Mouse (Mus musculus): ENCODE data around the gene Npff.

The Npff gene

DNA sequence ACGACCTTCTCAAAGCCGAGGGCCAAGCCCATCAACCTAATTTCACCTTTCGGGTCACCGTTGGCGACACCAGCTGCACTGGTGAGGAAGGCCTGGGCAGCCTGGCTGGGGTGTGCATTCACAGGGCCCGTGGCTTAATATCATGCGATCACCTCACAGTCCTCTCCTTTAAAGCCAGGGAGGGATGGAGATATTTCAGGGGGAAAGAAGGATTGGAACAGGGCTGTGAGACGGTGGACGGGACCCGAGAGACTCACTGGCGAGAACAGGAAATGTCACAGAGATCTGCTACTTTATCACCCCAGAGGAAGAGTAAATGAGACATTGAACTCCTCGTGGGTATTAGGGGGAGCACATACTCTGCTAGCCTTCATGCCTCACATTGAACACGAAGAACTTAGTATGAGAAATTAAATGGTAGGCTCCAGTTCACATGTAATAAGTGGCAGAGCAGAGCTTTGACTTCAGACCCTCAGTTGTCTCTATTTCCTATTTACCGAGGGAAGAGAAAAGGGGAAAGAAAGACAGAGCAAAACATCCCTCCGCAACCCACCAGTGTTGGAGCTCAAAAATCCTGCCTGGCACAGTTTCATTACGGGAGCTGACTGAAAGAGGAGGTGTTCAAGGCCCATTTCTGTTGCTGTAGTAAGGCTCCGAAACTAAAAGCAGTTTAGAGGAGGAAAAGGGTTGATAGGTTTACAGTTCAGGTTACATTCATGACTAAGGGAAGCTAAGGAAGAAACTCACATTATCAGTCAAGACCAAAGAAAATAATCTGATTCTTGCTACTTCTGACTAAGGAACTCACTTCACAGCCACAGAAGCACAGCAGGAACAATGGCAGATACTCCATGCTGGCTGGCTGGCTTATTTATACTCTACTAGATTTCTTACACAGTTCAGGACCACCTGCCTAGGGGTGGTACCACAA is 5.3 kb downstream of the Npff start:
- DNase-seq (ENCODE audit: extremely low spot score) = no peak

DNA sequence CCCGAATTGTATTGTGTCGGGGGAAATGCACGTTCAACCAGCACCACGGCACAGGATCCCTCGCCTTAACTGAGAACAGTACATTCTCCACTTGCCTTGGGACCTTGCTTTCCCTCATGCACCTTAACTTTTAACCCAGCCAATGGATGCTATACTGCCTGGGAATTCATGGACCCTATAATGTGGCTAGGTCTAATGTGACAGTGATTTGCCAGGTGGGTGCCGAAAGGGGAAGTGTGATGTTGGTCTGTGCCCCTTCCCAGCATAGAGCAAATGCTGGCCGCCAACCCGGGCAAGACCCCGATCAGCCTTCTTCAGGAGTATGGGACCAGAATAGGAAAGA is 5.9 kb downstream of the Npff start:
- DNase-seq (ENCODE audit: extremely low spot score) = no peak

DNA sequence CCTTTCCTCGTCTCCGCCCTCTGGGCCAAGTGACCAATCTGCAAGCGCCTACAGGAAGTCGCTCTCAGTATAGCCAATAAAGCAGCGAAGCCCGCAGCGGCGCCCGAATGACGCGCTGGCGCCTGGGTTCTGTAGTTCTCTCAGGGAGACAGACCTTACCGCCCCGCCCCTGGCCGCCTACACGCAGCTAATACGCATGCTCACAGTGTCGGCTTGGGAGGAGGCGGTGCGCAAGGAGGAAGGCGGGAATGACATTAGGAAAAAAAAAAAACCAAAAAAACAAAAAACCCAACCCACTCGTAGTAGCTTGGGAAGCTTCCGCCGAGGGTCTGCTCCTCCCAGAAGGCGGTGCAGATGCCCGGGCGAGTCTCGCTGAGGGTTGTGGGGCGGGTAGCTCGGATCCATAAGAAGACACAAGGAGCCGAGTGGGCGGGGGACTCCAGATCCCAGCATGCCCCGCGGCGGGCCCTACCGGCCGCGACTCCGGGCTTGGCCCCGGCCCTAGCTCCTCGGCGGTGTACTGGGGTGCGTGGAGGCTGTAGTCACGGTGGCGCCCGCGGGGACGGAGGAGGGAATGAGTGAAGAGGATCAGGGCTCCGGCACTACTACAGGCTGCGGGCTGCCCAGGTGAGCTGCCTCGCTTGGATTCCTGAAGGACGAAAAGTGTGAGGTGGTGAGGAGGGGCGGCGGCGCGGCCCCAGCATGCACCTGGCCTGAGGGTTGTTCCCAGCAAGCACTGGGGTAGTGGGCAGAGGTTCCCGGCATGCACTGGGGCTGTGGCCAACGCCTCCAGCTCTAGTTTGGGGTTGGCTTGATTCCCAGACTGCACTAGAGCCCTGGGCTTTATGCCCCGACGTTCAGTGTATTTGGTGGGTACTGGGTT is 6.5 kb downstream of the Npff start, which contains the start of gene Tarbp2:
Gene Tarbp2 (plus strand): TSS at position 217 of the 883 bp plus-strand sequence.
- peak; percentile 98 for DNase-seq (ENCODE audit: extremely low spot score)

DNA sequence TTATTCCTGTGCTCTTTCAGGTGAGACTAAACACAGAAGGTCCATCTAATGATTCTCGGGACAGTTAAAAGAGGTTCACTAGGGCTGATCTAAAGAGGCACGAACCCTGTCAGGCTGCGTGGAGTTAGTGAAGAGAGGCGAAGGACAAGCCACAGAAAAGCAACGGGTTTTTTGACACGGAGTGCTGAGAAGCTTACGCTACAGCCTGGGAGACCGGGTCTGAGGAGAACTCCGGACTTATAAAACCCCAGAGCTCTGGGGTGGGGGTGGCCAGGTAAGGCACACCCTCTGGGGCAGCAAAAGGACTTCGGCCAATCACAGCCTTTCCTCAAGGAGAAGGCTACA is 7.1 kb downstream of the Npff start:
- no peak for DNase-seq (ENCODE audit: extremely low spot score)

DNA sequence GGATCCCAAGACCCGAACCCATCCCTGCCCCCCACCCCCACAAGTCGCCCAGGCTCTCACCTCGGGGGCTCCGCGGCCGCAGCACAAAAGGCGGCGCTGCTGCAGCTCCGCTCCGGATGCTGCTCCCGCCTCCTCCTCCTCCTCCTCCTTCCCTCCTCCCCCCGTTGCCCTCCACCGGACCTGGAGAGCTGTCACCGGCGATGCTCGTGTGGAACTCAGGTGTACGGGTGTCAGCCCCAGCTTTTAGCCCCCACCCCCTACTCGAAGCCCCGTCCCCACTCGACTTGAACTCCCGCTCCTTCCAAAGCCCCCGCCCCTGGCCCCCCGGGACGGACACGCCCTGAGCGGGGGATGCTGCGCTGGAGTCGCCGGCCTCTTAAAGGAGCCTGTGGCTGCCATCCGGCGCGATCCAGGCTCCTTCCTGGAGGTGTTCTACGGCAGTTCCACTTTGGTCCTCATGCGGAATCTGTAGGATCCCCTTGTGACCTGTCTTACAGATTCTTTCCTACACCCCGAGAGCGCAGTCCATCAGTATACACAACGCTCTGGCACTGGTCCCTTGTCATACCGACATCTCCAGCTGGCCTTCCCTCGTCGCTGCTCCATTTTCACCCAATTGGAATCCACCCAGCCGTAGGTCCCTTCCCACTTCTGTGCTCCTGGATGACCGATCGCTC is 7.9 kb downstream of the Npff start, which contains the start of gene Map3k12:
Gene Map3k12 (minus strand): TSS at position 337 of the 677 bp plus-strand sequence.
- peak; percentile 85 for DNase-seq (ENCODE audit: extremely low spot score)

DNA sequence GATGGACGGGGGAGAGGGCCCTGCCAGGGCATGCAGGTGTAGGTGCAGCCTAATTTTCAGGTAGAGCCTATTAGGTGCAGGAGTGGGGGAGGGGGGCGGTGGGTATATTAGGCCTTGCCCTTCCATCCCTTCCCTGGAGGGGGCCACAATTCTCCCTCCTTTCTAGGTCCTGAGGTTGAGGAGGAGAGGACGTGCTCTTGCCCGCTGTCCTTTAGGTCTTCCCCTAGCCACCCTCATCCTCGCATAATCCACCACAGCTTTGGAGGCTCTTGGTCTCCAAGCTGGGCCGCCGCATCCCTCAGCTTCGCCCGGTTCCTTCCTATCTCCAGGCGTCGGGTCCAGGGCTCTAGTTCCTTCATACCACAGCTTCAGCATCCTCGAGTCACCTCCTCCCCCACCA is 8.4 kb downstream of the Npff start:
- no peak for DNase-seq (ENCODE audit: extremely low spot score)

DNA sequence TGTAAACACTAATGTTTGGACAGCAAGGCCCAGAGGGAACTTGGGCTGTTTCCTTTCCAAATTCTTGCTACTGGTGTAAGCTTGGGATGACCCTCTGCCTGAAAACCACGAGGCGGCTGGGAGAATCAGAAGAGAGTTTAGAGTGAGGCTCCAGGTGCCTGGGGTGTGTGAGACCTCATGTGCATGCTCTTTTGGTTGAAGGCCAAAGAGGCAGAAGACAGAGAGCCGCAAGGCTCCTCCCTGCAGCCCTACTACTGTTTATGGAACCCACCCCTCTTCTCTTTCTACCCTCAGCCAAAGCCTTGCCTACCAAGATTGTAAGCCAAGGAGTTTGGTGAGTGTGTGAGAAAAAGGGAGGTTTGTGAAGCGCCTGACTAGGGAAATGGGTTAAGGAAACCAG is 9.0 kb downstream of the Npff start:
- no peak for DNase-seq (ENCODE audit: extremely low spot score)

DNA sequence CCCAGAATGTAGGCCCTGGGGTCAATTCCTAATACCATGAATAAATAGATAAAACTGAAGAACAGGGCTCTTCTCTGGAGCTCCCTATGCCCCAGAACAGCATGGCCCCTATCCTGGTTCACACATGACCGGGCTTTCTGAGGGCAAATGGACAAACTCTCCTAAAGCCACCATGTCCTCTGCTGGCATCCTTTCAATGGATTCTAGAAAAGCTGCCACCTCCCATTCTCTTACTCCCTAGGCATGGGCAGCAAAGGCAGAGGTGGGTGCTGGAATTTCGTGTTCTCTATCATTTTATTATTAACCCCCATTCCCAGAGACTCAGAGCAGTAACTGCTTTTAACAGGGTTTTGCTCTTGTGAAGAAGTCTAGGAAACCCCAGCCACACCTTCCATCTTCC is 9.5 kb downstream of the Npff start:
- no peak for DNase-seq (ENCODE audit: extremely low spot score)

DNA sequence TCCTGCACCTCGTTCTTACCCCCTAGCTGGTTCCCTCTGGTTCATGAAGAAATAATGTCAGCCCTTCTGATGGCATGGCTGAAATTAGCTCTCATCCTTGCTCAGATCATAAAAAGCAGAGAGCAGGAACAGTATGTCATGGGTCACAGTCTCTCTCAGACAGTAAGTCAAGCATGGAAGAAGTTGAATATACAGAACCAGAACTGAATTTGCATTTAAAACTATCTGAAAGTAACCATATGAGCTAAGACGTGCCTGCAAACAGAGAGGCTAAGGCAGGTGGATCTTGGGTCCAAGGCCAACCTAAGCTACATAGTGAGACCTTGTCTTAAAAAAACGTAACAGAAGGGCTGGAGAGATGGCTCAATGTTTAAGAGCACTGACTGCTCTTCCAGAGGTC is 11.7 kb downstream of the Npff start:
- DNase-seq (ENCODE audit: extremely low spot score) = no peak

DNA sequence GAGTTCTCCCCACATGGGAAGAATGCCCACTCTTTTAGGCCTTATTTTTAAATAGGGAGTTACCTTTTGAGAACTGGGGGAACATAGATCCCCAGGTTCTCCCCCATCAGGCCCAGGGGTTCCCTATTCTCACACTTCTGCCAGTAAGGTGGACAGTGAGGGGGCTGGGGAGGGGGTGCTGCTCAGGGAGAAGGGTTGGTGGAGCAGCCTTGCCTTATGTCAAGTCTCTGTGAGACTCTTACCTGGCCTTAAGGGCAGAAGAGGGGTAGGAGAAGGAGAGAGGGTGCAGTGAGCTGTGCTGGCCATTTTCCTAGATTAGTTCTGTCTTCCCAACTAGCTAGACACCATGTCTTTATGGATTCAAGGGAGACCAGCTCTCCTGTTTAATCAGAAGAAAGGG is 12.3 kb downstream of the Npff start:
- no peak for DNase-seq (ENCODE audit: extremely low spot score)

DNA sequence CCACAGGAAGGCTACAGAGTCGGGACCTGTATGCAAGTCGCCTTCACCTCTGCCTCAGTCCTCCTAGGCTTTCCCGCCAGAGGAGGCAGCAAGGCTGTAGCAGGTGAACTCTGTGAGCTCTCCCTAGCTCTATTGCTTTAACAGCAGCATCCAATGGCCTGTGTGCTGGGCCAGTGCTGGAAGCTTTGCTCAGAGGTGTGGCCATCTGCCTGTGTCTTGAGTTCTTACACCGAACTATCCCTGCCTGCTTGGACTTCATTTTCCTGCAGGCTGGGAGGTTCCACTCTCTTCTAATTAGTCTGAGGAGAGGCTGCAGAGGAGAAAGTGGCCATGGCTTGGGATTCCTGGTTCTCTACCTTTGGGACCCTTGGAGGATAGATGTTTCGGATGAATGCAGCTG is 12.7 kb downstream of the Npff start:
- no peak for DNase-seq (ENCODE audit: extremely low spot score)

DNA sequence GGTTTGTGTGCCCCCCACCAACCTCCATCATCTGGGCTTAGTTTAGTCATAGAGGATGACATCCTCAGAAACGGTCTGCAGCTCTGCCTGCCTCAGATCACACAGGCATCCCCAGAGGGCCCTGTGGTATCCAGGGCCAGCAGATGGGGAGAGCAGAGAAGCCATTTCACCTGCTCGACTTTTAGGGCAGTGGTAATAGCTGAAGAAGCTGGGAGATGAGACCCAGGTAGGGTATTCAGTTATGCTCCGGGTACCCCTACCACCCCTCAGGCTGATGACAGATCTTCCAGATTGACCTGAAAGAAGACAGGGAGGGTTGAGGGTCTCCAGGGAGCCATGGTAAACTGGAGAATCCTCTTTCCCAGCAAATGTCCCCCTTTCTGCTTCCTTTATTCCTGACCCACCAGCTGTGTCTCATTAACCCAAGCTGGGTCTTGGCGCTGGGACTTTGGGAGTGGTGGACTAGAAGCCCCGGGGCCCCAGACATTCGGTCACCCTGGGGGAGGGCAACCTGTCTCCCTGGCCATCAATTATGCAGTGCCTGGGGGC is 13.4 kb downstream of the Npff start:
- peak; percentile 54 for DNase-seq (ENCODE audit: extremely low spot score)

DNA sequence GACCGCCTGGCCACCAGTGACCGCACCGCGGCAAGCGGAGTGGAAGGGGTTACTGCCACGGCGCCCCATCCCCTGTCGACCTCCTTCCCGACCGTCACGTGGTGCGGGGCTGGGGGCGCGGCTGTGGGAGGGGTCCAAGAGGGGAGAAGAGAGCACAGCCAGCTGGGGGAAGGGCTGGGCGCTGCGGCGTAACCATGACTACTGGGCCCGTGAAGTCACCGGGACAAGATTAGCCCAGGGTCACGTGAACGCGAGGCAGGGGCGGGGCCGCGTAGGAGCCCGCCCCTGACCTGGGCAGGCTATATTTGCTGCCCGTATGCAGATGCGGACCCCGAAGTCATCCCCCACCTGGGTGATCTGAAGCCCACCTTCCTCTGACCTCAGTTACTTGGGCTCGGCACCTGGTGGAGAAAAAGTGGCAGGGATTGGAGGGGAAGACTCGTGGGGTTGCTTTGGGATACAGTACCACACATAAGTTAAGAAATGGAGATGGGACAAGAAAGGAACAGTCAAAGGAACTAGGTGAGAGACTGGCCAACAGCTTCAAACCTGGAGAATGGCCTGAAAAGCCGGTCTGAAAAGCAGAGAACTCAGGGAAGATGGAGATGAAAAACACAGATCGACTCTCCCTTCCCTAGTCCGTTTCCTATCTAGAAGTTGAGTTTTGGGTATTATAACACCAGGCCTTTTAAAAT is 14.0 kb downstream of the Npff start:
- peak; percentile 97 for DNase-seq (ENCODE audit: extremely low spot score)

DNA sequence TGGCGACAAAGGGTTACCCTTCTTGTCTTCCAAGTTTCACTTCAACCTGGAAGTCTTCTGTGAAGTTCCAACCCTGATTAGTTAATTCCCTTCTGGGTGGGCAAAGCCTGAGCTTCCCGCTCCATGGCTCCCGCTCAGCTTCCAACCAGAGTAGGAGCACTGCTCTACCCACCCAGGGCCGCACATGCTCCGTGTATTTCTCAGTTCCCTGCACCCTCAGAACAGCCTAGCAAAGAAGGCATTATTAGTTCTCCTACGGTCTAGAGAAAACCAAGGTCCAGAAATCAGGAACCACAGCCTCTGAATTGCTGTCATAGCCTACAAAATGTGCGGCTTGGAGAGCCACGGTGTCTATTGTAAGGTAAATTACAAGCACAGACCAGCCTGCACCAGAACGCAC is 14.6 kb downstream of the Npff start:
- DNase-seq (ENCODE audit: extremely low spot score) = no peak

DNA sequence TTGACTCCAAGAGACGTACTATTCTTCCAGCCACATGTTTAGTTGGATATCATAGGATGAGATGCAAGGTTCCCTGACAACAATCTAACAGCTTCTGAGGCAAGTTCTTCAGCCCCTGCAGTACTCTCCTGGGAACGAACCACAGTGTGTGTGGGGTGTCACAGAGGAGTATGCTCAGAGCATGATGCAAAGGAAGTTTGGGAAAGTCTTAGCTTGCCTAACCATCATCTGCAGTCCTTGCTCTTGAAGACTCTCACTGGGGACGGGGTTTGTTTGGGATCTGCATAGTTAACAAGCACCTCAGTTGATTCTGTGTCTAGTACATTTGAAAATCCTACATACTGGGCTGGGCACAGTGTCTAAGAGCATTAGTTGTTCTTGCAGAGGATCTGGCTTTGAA is 16.4 kb downstream of the Npff start:
- no peak for DNase-seq (ENCODE audit: extremely low spot score)

DNA sequence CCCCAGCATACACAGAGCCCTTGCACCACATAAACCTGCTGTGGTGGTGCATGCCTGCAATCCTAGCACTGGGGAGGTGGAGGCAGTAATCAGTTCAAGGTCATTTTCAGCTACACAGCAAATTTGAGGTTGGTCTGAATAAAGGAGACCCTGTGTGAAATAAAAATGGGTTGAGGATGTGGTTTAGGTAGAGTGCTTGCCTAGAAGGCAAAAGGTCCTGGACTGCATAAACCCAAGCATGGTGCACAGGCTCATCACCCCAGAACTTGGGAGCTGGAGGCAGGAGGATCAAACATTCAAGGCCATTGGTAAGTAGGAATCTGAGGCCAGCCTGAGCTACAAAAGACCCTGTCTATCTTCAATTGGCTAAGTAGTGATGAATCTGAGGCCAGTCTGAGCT is 17.2 kb downstream of the Npff start:
- DNase-seq (ENCODE audit: extremely low spot score) = no peak

DNA sequence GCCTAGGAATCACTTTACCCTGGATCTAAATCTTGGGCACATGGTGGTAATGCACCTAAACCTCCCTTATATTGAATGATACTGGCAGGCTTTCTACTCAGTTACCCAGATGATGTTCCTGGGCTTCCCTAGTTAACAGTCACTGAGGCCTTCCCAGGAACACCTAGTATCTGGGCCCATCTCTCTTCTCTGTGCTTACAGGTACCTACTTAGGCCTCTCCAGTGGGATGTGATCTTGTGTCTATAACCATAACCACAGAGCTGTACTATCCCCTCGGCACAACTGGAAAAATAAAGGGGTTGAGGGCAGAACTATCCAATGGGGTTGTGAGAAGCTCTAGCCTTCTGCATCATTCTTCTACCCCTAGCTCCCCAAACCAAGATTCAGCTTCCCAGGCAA is 17.9 kb downstream of the Npff start:
- no peak for DNase-seq (ENCODE audit: extremely low spot score)

DNA sequence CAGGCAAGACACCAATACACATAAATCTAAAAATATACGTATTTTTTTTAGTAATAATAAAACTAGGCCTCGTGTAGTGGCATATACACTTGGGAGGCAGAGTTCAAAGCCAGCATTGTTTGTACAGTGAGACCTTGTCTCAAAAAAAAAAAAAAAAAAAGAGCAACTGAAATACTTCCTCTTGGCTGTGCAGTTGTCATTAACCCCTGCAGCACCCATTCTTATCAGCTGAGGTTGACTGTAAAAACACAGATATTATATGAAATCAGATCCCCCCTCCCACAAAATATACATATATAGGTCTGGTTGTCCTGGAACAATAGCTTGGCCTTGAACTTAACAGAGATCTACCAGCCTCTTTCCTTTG is 18.3 kb downstream of the Npff start:
- no peak for DNase-seq (ENCODE audit: extremely low spot score)

DNA sequence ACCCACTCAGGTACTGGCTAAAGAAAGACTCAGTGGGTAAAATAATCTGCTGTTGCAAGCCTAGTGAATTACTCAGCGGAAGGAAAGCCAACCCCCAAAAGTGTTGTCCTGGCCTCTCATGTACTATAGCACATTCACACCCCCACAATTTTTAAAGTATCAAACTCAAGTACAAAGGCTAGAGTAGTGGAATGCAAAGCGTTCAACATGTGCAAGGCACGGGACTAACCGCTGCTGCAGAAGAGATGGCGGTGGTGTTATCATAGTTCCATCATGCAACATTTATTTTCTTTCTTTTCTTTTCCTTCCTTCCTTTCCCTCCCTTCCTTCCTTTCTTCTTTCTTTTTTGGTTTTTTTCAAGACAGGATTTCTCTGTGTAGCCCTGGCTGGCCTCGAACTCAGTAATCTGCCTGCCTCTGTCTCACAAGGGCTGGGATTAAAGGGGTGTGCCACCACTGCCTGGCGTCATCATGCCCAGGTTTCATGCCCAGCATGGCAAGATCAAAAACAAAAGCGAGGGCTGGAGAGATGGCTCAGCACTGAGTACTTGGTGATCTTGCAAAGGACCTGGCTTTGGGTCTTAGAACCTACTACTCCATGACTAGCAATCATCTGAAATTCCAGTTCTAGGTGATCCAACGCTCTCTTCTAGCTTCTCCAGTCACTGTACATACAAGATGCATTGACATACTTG is 18.8 kb downstream of the Npff start:
- DNase-seq (ENCODE audit: extremely low spot score) = no peak

DNA sequence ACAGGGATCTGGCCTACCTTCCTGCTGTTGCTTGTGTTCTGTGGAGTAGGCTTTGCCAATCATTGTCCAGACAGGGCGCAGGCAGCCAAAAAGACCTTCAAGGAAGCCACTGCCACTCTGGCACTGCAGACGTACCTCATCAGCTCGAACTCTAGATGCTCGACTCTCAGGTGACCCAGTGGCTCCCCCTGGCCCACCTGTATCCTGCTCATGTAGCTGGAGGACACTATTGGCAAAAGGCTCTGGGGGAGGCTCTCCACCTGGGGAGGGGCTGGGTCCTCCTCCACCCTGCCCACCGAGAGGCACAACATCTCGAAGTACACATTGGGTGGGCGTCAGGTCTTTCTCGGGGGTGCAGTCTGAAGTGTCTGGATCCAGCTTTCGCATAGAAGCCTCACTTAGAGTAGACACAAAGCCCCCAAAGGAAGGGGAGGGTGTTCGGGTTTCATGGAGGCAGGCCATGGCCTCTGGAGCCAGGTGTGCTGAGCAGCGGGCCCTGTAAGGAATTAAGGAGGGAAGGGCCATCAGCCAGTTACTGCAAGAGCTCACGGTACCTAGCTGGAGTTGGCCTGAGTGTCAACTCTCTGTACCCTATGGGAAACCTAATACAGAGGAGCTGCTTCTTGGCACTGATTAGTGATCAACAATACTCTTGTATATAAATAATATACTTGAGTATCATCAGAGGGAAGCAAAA is 19.5 kb downstream of the Npff start:
- no peak for DNase-seq (ENCODE audit: extremely low spot score)

All from embryo, embryonic 9.5 days (tissue).